Mouse (Mus musculus) forebrain, embryonic 10.5 days (tissue): ENCODE data around the gene Slc23a4. TPM values are rescaled to one million over a fixed set of nuclear protein-coding genes. Genes with fewer than 3 reads are reported as not detected.
A peak's percentile ranks its signal among the peaks of the same experiment; 100 is the strongest.

Experiments
- DNase-seq: peaks from one replicate; pipeline ENCODE4 v3.0.0-alpha.2; 2017; ENCODE audit warnings: low spot score; ENCODE audit errors: extremely low spot score
- H3K27ac ChIP-seq: fragments of 300-500 bp; sonication (generic); 2 replicates; pipeline ENCODE4 v1.5.1; 2016; ENCODE audit warnings: mild to moderate bottlenecking
- H3K27me3 ChIP-seq: fragments of 300-500 bp; sonication (generic); 2 replicates; pipeline ENCODE4 v1.6.1; 2016; ENCODE audit warnings: mild to moderate bottlenecking; ENCODE audit not compliant: poor library complexity, severe bottlenecking
- H3K36me3 ChIP-seq: fragments of 300-500 bp; sonication (generic); replicated peaks from 2 replicates; pipeline ENCODE4 v1.6.1; 2016; ENCODE audit warnings: mild to moderate bottlenecking, moderate library complexity
- H3K4me1 ChIP-seq: fragments of 300-500 bp; sonication (generic); 2 replicates; pipeline ENCODE4 v1.6.1; 2016
- H3K4me3 ChIP-seq: fragments of 300-500 bp; sonication (generic); 2 replicates; pipeline ENCODE4 v1.5.1; 2016; ENCODE audit warnings: mild to moderate bottlenecking, moderate library complexity
- H3K9me3 ChIP-seq: fragments of 300-500 bp; sonication (generic); 2 replicates; pipeline ENCODE4 v1.6.1; 2016; ENCODE audit warnings: mild to moderate bottlenecking, moderate library complexity
- WGBS: fragments of 180-500 bp; shearing (Covaris S2); methylation state at CpG from one replicate; pipeline ENCODE4 v1.1.7; 2016; 5-methylcytosine and 5-hydroxymethylcytosine counted together
- polyA plus RNA-seq: library from polyadenylated mRNA; unstranded; fragments of >200 nt; fragmentation: Nextera tagmentation; extraction: Ambion mirVana; gene quantifications from 2 replicates; pipeline ENCODE4 v1.2.1, GENCODE M21; 2016

Gene Slc23a4
- polyA plus RNA-seq, 1 experiment from 2014 or later = 0.47 TPM

DNA sequence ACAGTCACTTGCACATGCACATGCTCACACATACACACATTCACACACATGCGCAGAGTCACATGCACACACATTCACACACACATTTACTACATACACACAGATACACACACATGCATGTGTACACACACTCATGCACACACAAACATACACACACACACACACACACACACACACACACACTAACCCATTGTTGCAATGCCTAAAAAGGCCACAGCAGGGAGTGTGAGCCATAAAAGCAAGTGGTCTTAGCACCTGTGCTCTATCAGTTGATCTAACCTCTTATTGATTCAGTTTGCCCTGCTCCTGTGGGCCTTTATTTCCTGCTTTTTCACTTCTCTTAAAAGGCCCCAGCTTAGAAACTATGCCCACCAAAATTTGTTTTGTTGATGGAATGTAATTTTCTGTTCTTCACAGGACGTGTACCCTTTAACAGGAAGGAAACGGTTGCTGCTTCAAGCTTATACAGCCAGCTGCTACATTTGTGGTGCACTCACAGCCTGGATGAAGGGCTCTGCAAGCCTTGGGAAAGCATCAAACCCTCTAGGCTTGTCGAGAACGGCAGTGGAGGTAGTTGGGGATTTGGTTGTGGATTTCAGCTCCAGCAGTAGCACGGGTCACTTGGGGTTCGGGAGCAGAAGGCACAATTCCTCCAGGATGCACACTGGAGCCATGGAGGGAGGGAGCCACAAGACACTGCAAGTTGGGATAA, 36.1 kb downstream of the Slc23a4 start:
- no peak for DNase-seq
- Histone ChIP-seq H3K27me3 (peaks cover 10% of the 10 kb centered on the region; the same call in 1 of the 2 replicates), H3K27ac (no peak overlapping the region), H3K9me3 (peaks cover 2% of the 10 kb centered on the region; the same call in 1 of the 2 replicates), H3K4me3 (no peak overlapping the region), H3K36me3 (no peaks in the 10 kb centered on the region), H3K4me1 (peaks cover 24% of the 10 kb centered on the region)
- 76% methylated on average over 7 of the region's 7 CpGs for WGBS

DNA sequence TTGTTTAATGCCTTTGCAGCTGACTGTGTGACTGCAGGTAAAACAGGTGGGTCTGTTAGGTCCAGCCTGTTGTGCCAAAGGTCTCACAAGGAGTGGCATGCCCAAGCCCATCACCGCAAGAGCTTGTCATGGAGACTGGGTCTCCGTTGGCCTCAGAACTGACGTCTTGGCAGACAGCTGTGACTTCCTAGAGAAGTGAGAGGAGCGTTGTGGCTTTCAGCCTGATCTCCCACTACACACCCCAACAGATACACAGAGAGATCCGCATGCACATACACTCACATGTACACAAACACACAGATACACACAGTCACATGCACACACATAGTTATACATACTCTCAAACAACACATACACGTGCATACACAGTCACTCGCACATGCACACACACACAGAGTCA, 36.7 kb downstream of the Slc23a4 start:
- WGBS = 88% methylated on average over 7 of the region's 7 CpGs
- H3K9me3 ChIP-seq = peaks cover 3% of the 10 kb centered on the region; the same call in 1 of the 2 replicates
- H3K27me3 ChIP-seq = peaks cover 10% of the 10 kb centered on the region; the same call in 1 of the 2 replicates
- H3K4me3 ChIP-seq = no peak overlapping the region
- DNase-seq = no peak
- H3K27ac ChIP-seq = no peak overlapping the region
- no peaks in the 10 kb centered on the region for H3K36me3 ChIP-seq
- H3K4me1 ChIP-seq = peaks cover 24% of the 10 kb centered on the region

DNA sequence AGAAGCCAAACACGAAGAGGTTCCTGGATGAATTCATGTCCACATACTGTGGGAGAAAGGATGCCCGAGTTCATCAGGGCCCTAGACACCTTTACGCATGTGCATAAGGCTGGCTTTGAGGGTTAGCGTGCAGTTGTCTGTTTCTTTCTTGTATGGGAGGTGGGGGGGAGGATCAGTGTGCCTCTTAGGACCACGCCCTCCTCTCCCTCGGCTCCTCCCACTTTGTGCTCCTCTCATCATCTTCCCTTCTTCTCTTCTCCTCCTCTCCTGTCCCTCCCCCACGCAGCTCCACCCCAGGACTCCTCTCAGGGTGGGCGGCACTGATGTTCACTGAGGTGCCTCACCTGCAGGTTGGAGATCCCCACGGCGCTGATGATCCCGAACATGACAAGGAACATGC, 39.7 kb downstream of the Slc23a4 start:
- peak overlapping the region; percentile 41 for H3K4me3 ChIP-seq
- DNase-seq = no peak
- WGBS = 19% methylated on average over 11 of the region's 11 CpGs
- no peaks in the 10 kb centered on the region for H3K36me3 ChIP-seq
- peaks cover 3% of the 10 kb centered on the region; the same call in 1 of the 2 replicates for H3K9me3 ChIP-seq
- H3K27me3 ChIP-seq = peaks cover 10% of the 10 kb centered on the region; the same call in 1 of the 2 replicates
- H3K4me1 ChIP-seq = peaks cover 17% of the 10 kb centered on the region
- H3K27ac ChIP-seq = no peak overlapping the region

DNA sequence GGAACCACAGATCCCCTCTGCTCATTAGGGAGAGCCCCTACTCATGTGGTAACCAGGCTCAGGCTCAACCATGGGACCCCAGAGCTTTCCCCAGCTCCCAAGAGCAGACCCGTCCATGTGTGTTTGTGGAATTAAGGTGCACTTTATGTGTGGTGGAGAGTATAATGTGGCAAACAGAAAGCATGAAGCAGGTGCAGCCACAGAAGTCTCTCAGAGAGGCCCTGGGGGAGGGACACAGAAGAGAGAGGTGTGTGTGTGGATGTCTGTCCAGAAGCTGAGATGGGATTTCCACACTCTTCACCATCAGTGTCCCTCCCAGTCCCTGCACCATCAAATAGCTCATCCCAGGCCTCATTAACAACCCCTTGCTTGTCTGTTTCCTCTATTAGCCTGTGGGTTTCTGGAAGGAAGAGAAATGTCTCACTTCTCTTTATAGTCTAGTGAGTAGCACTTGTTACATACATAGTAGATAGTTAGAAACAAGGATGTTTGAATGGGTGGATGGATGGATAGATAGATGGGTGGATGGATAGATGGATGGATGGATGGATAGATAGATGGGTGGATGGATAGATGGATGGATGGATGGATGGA, 41.6 kb downstream of the Slc23a4 start:
- H3K9me3 ChIP-seq = peaks cover 3% of the 10 kb centered on the region; the same call in 1 of the 2 replicates
- peaks cover 10% of the 10 kb centered on the region; the same call in 1 of the 2 replicates for H3K27me3 ChIP-seq
- no peak for DNase-seq
- WGBS = 79% methylated on average over 1 of the region's 1 CpGs
- H3K4me1 ChIP-seq = peaks cover 17% of the 10 kb centered on the region
- no peaks in the 10 kb centered on the region for H3K36me3 ChIP-seq
- no peak overlapping the region for H3K4me3 ChIP-seq
- no peak overlapping the region for H3K27ac ChIP-seq

DNA sequence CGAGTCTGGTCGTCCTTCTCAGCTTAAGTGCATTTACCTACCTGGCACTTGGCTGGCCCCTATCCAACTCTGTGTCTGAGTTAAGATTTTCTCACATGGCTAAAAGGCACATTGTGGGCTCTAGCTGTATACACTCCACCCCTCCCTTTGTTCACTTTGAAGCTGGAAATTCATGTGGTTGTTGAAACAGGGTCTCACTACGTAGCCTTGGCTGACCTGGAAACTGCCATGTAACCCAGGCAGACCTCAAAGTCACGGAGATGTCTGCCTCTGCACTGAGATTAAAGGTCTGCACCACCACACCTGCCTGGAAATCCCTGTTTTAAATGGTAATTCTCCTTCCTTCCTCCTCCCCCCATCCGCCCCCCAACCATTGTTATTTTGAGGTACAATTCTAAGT, 44.7 kb downstream of the Slc23a4 start:
- Histone ChIP-seq H3K4me1 (peaks cover 13% of the 10 kb centered on the region), H3K9me3 (peaks cover 3% of the 10 kb centered on the region; the same call in 1 of the 2 replicates), H3K27me3 (peaks cover 3% of the 10 kb centered on the region; the same call in 1 of the 2 replicates), H3K4me3 (no peak overlapping the region), H3K27ac (no peak overlapping the region), H3K36me3 (no peaks in the 10 kb centered on the region)
- 80% methylated on average over 5 of the region's 5 CpGs for WGBS
- DNase-seq = no peak

DNA sequence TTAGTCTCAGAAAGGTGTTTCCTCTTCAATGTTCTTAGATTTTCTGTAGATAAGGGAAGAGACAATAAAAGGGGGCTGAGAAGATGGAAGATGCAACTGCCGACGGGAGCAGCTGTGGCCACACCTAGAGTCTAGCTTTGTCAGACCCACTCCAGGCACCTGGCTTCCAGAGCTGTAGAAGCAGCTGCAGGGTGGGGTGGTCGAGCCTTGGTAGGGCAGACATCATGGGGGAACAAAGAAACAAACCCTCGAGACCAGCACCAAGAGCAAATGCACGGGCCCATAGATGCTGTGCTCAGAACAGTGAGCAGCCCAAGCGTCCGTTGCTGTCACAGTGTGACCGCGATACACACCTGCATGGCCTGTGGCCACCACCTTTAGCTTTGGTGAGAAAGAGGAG, 45.8 kb downstream of the Slc23a4 start:
- no peak for DNase-seq
- no peaks in the 10 kb centered on the region for H3K36me3 ChIP-seq
- H3K27ac ChIP-seq = no peak overlapping the region
- peaks cover 3% of the 10 kb centered on the region; the same call in 1 of the 2 replicates for H3K9me3 ChIP-seq
- H3K27me3 ChIP-seq = no peaks in the 10 kb centered on the region
- WGBS = 92% methylated on average over 9 of the region's 9 CpGs
- peaks cover 9% of the 10 kb centered on the region for H3K4me1 ChIP-seq
- H3K4me3 ChIP-seq = no peak overlapping the region

DNA sequence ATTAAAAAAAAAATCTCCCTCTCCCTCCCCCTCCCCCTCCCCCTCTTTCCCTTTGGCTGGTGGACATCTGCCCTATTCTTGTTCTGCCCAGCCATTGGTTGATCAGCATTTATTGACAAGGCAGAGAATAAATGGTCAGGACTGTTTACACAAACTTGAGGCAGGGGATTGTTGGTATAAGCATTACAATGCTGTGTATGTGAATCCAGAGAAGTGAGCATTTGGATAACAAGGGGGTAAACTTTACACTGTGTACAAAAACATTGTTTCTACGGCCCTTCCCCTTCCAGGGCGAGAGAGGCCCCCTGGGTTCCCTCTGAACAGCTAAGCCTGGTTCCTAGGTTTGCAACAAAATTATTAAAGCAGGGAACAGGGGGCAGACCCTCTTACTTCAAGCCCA, 46.7 kb downstream of the Slc23a4 start:
- no peak overlapping the region for H3K27ac ChIP-seq
- 75% methylated on average over 2 of the region's 2 CpGs for WGBS
- peaks cover 9% of the 10 kb centered on the region for H3K4me1 ChIP-seq
- no peaks in the 10 kb centered on the region for H3K27me3 ChIP-seq
- DNase-seq = no peak
- H3K9me3 ChIP-seq = no peaks in the 10 kb centered on the region
- H3K4me3 ChIP-seq = no peak overlapping the region
- no peaks in the 10 kb centered on the region for H3K36me3 ChIP-seq

DNA sequence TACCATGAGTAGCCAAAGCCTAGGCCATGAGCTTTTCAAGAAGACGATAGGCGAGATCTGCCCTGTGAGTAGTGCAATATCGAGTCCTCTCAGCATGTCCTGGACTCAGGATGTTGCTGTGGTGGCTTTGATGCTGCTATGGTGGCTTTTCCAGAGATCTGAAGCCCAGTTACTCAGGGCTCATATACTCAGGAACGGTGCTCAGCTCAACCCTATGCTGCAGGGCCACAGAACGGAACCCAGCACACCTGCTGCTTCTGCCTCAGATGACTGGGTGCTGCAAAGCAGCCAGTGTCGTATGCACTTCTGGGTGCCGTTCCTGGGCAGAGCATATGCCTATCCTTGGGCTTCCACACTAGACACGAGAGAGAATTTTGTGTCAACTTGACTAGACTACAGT, 48.8 kb downstream of the Slc23a4 start:
- Histone ChIP-seq H3K36me3 (no peaks in the 10 kb centered on the region), H3K9me3 (no peaks in the 10 kb centered on the region), H3K4me1 (peaks cover 4% of the 10 kb centered on the region), H3K27ac (no peak overlapping the region), H3K27me3 (no peaks in the 10 kb centered on the region), H3K4me3 (no peak overlapping the region)
- DNase-seq = no peak
- WGBS = 92% methylated on average over 8 of the region's 8 CpGs

DNA sequence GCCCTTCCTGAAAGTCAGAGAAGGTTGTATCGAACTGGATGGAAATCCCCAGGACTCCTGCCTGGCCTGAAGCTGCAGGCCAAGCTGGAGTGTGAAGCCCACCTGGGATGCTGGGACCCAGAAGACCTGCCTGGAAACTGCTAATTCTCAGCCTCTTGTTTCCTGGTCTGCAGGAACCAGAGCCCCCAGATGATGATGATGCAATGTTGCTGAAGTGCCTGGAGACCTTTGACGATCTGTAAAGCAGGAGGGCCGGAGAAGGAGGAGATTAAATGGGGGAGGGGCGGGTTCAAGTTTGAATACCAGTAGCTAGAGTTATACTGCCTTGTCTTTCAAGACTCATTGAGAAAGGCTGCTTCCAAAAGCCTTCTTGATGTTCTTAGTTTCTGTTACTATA, 49.3 kb downstream of the Slc23a4 start:
- 59% methylated on average over 4 of the region's 4 CpGs for WGBS
- H3K27ac ChIP-seq = no peak overlapping the region
- no peak for DNase-seq

DNA sequence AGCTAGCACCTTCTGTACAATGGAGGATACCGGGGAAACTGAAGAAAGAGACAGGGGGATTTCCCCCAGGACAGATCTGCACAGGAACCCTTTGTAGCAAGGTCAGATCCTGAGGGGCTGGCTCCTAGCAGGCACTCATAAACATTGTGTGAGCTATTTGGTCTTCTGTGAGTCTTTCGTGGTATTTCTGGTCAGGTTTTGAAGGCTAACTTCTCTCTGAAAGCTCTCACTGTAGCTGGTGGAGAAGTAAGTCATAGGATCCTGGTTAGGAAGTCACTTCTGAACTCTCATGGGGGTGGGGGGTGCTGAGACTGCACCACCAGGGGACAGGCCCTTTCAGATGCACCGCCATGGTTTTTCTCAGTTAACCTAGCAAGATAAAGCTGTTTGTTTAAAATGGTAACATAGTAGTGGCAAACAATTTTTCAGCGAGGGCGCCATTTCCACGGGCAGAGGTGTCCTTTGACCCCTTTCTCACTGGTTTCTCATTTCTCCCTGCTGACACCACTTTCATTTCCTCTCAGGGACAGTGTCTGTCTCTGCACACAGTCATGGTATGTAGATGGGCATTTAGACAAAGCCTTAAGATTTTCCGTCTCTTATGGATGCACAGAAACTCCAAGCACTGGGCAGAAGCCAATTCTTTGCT, 49.8 kb downstream of the Slc23a4 start:
- Histone ChIP-seq H3K27ac (no peak overlapping the region), H3K9me3 (no peaks in the 10 kb centered on the region), H3K4me3 (no peak overlapping the region), H3K27me3 (no peaks in the 10 kb centered on the region), H3K4me1 (no peaks in the 10 kb centered on the region; the same call in 1 of the 2 replicates), H3K36me3 (no peaks in the 10 kb centered on the region)
- DNase-seq = no peak
- 85% methylated on average over 7 of the region's 7 CpGs for WGBS

More for the DNA sequence above, 49.3 kb downstream of the Slc23a4 start:
- Histone ChIP-seq H3K9me3 (no peaks in the 10 kb centered on the region), H3K36me3 (no peaks in the 10 kb centered on the region), H3K4me3 (no peak overlapping the region), H3K27me3 (no peaks in the 10 kb centered on the region), H3K4me1 (no peaks in the 10 kb centered on the region; the same call in 1 of the 2 replicates)

DNA sequence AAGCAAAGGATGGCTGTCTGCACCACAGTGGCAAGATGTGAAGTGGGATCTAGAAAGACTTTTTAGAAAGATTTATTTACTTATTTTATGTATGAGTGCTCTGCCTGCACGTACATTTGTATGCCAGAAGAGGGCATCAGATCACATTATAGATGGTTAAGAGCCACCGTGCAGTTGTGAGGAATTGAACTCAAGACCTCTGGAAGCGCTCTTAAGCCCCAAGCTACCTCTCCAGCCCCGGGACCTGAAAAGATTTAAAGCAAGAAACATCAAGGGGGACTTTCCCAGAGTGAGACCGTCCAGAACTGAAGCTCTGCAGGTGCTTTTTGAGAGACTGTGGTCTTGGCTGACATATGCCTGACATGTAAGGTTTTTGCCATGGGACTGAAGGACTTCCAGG, 51.5 kb downstream of the Slc23a4 start:
- WGBS = 75% methylated on average over 5 of the region's 5 CpGs
- DNase-seq = no peak
- H3K4me3 ChIP-seq = no peak overlapping the region
- no peaks in the 10 kb centered on the region for H3K36me3 ChIP-seq
- no peaks in the 10 kb centered on the region for H3K9me3 ChIP-seq
- H3K4me1 ChIP-seq = no peaks in the 10 kb centered on the region; the same call in 1 of the 2 replicates
- H3K27me3 ChIP-seq = no peaks in the 10 kb centered on the region
- no peak overlapping the region for H3K27ac ChIP-seq

DNA sequence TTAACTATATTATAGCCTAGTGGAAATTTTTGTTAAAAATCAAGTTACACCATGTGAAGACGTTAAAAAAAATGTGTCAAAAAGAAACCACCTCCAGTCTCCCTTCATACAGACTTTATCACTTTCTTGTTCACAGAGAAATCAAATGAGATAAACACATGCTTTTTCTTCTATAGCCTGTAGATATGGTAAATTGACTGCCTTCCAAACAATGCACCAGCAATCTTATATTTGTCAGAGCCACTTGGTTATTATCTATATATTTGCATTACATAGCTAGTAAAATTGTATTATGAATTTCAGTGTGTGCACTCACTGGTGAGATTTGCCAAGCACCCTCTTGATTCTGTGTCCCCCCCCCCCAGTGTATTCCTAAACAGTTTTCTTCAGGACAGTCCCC, 55.6 kb downstream of the Slc23a4 start:
- 87% methylated on average over 1 of the region's 1 CpGs for WGBS
- Histone ChIP-seq H3K4me1 (no peaks in the 10 kb centered on the region), H3K27ac (no peak overlapping the region), H3K27me3 (no peaks in the 10 kb centered on the region), H3K9me3 (no peaks in the 10 kb centered on the region), H3K36me3 (no peaks in the 10 kb centered on the region), H3K4me3 (no peak overlapping the region)
- no peak for DNase-seq

DNA sequence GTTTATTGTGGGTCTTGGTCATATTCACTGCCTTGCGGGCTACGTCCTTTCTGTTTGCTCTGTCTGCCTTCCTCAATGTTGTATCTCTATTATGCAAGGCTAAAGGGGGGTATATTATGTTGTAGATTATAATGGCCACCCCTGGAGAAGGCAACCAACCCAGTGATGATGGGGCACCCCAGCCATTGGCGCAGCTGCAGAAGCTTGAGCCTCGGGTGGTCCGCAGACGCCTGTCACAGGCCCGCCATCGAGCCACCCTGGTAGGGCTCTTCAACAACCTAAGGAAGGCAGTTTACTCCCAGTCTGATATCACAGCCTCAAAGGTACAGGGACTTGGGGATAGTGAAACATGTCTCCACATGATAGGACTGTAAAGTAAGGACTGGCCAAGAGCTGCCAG, 60.6 kb downstream of the Slc23a4 start:
- Histone ChIP-seq H3K4me3 (no peak overlapping the region), H3K4me1 (no peaks in the 10 kb centered on the region), H3K36me3 (no peaks in the 10 kb centered on the region), H3K9me3 (no peaks in the 10 kb centered on the region), H3K27ac (no peak overlapping the region), H3K27me3 (no peaks in the 10 kb centered on the region)
- DNase-seq = no peak
- 94% methylated on average over 8 of the region's 8 CpGs for WGBS
